Mouse (Mus musculus): Measurements from ENCODE around the gene Gtf2a2.

DNA sequence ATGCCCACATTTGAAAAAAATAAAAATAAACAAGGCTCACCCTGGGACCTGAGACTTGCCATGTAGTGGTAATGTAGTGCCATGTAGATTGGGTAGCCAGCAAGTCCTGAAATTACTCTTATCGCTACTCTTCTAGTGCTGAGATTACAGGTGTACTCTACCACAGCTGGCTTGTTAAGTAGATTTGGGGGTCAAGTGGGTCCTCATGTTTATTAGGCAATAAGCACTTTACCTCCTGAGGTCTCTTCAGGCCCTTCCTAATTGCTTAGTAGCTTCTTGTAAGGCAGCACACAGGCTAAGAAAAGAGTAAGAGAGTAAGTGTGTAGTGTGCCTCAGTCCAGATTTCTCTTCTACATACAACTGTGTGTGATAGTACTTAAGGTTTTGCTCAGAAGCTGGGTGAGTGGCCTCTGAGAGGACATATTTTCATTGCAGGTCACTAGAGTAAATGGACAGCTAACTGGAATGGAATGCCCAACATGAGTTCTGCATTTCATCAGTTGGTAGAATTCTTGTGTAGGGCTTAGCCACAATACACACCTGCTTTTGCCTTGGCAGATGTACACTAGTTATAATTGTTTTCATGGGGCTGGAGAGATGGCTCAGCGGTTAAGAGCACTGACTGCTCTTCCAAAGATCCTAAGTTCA is 13.1 kb downstream of the Gtf2a2 start:
- no peak for TF ChIP-seq POLR2A (IDR thresholded peaks at IDR 0.05; ENCODE audit: insufficient read length, low read depth)
- no peak for TF ChIP-seq TCF12 (IDR thresholded peaks at IDR 0.05; ENCODE audit: insufficient read depth, poor library complexity, severe bottlenecking)
- no peak for TF ChIP-seq E2F4 (IDR thresholded peaks at IDR 0.05; ENCODE audit: insufficient read depth)

All from myocyte (in vitro differentiated cells).